Mouse (Mus musculus) left cerebral cortex, postnatal 14 days (tissue): ENCODE data around the gene Ctnnb1. TPM values are rescaled to one million over a fixed set of nuclear protein-coding genes. Genes with fewer than 3 reads are reported as not detected.

Source experiments
- DNase-seq, 2 experiments: peaks; one replicate each; pipeline ENCODE4 v3.0.0; 2021 to 2022; ENCODE audit warnings: low spot score in 2 of 2, mixed read lengths in 1 of 2
- intact Hi-C: fragments of 180-260 bp; cut with DNase I; formaldehyde crosslinking; loops from one replicate; pipeline ENCODE4 v1.15.1; 2025
- total RNA-seq, 2 experiments: library from RNA; stranded (reverse); gene quantifications; 2 replicates each; pipeline ENCODE4 v1.2.3; 2021

Ctnnb1 gene
- total RNA-seq, 2 experiments from 2014 or later = 615 to 674 TPM

DNA sequence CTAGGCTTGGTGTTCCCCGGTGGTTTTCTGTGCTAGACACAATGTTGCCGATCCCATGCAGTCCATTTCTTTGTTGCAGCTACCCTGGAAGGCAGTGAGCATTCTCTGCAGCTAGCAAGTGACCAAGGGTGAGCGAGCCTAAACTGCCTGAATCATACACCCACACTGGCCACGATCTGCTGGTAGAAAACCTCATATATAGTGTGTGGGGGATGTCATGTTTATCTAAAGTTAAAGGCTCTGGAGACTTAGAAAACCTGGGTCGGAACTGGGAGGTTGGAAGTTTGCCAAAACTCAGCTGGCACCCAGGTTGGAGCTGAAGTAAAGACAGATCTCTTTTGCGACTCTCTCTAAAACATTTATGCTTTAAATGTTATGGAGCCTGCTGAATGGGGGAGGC, 10.4 kb upstream of the Ctnnb1 start:
- intact Hi-C loops = no loop called here
- peak; percentile 43 to 73 for DNase-seq

DNA sequence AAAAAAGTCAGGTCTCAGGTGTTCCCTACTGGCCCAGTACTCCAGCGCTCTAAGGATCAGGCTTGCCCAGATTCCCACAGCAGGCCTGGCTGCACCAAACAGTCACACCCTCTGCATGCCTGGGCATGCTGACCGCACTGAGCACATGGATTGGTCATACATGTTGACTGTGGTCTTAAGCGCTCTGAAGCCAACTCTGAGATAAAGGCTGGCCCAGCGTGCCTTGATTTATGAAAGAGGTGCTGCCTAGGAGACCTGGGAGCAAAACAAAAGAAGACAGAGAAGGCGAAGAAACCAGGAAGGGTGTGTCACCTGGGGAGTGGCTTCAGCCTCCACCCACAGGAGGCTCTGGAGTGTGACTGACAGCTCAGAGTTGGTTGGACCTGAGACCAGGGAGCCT, 9.9 kb upstream of the Ctnnb1 start:
- DNase-seq = no peak

DNA sequence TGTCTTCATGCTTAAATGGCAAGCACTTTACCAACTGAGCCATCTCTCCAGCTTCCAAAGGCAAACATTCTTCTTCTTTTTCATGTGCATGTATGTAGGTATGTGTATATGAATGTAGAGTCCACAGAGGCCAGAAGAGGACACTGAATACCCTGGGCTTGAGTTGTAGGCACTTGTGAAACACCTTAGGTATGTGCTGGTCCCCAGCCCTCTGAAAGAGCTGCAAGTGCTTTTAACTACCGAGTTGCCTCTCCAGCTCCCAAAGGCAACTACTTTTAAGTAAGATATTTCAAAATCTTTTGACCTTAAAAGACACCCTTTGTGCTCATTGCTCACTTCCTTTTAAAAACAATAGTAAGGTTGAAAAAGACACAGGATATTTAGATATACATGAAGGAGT, 2.9 kb upstream of the Ctnnb1 start:
- intact Hi-C loops = loop anchor here (5.0 kb wide), 1 partner anchor 44 kb away; no protein-coding TSS in a partner anchor
- DNase-seq = no peak

More for the DNA sequence above, 9.9 kb upstream of the Ctnnb1 start:
- intact Hi-C loops = no loop called here

DNA sequence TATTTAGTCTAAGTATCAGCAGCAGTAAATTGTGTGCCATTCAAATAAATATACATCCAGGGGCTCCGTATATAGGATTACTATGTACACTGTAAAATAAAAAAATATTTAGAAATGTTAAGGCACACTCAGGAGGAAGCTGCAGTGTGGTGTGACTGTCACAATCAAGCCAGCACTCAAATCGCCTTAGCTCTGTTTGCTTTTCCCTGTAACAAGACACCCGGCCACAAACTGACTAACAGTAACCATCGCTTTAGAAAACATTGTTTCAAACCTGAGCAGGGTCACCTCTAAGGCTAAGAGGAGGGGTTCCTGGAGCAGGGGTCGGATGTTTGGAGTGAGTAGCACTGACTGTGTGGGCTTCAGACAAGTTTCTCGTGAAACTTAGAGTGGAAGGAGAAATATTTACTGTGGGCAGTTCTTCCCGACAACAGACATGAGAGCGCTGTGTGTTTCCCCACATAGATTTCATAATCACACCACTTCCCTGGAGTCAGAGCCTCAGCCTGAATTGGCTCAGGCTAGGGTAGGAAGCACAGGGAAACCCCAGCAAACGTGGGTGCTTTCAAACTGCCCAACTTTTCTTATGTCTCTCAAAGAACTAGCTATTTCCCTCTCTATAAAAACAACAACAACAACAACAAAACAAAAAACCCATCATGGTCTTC, 1.9 kb upstream of the Ctnnb1 start:
- intact Hi-C loops = loop anchor here (5.0 kb wide), 1 partner anchor 45 kb away; no protein-coding TSS in a partner anchor
- no peak for DNase-seq

DNA sequence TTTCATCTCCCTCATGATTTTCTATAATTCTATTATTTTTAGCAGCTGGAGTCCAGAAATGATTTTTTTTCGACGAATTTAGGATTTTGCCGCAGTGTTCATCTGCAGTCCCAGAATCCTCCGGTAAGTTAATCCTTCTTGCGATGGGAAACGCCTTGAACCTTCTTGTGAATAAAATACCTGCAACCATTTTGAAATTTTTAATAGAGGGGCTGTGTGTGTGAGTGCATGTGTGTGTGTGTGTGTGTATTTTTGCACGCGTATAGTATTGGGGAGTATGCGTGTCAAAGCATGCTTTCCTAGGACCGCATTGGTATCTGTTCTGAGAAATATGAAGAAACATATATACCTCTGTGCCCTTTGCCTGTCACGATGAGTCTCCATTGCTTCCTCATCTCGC, 1.0 kb downstream of the Ctnnb1 start:
- intact Hi-C loops = loop anchor here (5.0 to 10.0 kb wide), 3 partner anchors 58 to 155 kb away; no protein-coding TSS in a partner anchor
- DNase-seq = no peak

DNA sequence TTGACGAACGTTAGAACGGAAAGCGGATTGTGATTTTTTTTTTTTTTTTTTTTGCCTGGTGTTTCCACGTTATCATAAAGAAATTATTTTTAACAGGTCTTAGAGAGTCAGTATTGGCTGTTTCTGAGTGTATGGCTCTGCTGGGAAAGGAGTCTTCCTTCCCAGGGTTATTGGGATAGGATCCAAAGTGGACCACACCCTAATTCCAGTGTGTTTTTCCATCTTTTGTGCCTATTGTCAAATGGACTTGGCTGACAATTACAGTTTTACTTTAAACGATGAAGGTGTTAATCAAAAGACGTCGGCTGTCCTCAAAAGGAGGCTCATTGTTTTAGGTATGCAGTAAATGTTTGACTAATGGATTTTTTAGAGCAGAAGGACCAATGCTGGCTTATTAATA, 1.8 kb downstream of the Ctnnb1 start:
- intact Hi-C loops = loop anchor here (5.0 to 10.0 kb wide), 3 partner anchors 59 to 156 kb away; no protein-coding TSS in a partner anchor

DNA sequence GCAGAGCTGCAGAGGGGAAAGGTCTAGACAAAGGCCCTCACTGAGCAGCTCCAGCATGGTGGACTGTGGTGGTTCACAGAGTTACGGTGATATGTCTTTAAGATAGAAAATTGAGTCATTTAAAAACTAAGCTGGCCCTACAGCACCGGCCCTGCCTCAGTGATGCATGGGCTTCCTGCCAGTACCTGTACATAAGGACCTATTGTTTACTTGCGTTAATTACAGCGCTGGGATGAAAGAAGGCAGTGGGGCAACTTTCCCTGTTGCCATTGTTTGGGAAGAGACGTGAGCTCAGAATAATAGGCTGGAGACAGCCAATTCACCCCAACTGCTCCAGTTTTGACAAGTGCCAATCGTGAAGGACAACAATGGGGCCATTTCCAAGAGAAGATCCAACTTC, 3.4 kb downstream of the Ctnnb1 start:
- DNase-seq = no peak
- intact Hi-C loops = loop anchor here (5.0 to 10.0 kb wide), 3 partner anchors 60 to 158 kb away; no protein-coding TSS in a partner anchor

More for the DNA sequence above, 1.8 kb downstream of the Ctnnb1 start:
- DNase-seq = no peak

DNA sequence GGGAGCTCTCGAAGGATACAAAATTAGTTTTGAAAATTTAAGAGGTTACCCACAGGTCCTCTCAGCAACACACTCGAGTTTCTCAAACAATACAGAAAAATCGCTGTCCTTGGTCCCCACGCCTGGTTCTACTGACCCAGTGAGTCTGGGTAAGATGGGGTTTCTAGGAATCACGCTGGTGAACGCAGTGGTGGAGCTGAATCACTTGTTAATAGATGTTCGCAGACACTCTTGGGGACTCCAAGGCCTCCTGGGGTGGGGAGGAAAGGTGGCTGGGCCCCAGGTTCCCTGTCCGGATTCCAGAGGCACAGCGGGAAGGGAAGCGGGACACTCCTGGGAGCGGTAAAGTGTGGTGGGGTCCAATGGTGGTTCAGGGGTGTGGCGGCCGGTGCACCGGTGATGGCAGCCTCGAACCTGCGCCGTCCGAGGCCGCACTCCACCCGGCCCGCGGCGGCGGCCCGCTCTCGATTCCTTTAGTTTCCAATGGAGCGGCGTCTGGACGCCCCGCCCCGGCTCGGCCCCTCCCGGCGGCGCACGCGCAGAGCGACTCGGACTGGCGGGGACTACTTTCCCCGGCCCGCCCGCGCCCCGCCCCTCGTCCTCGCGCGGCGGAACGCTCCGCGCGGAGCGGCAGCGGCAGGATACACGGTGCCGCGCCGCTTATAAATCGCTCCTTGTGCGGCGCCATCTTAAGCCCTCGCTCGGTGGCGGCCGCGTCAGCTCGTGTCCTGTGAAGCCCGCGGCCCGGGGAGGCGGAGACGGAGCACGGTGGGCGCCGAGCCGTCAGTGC, 4.0 kb downstream of the Ctnnb1 start:
- intact Hi-C loops = loop anchor here (5.0 to 10.0 kb wide), 3 partner anchors 61 to 158 kb away; no protein-coding TSS in a partner anchor
- peak; percentile 95 to 96 for DNase-seq

DNA sequence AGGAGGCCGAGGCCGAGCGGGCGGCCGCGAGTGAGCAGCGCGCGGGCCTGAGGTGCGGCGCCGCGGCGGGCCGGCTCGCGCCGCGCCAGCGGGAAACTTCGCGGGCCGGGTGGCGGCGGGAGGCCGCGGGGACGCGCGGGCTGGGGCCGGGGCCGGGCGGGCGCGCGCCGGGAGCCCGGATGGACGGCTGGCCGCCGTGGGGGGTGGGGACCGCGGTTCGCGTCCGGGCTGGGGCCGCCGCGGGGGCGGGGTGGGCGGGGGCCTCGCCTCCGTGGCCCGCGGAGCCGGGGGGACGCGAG, 4.5 kb downstream of the Ctnnb1 start:
- DNase-seq = no peak
- intact Hi-C loops = loop anchor here (5.0 to 10.0 kb wide), 3 partner anchors 61 to 159 kb away; no protein-coding TSS in a partner anchor

DNA sequence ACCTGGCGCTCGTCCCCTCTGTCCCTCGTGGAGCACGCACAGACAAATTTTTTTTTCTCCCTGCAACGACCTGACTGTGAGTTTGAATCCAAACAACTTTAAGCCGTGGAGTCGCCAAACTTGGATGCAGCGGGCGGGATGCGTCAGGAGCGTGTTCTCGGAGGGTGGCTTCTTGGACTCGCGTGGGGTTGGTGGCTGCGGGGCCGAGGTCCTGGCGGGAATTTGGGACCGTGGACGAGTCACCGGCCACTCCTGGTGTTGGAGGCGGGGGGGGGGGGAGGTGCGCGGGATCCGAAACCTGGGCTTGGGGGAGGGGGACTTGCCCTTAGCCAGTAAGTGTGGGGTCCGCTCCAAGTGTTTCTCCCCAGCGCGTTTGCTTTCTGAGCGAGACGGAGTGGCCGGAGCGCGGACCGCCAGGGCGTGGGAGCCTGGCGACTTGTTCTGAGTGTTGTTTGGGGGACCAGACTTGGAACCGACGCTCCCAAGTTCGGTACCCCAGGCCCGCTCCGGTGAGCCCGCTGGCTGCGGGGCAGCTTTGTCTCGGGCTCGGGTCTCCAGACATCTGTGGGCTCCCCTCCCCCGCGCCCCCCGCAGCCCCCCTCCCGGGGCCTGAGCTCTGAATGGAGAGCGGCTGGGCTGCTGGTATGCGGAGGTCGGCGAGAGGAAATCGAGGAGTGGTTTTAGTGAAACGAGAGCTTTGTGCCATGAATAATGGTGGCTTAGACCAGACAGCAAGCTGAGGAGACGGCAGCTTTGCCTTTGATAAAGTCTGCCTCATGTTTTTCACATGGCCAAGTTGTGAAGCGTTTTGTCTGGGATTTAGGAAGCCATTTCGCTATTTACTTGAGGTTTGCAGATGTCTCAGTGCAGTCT, 5.1 kb downstream of the Ctnnb1 start:
- DNase-seq = peak; percentile 38 to 58
- intact Hi-C loops = loop anchor here (1.0 to 10.0 kb wide), 4 partner anchors 62 to 332 kb away; no protein-coding TSS in a partner anchor

DNA sequence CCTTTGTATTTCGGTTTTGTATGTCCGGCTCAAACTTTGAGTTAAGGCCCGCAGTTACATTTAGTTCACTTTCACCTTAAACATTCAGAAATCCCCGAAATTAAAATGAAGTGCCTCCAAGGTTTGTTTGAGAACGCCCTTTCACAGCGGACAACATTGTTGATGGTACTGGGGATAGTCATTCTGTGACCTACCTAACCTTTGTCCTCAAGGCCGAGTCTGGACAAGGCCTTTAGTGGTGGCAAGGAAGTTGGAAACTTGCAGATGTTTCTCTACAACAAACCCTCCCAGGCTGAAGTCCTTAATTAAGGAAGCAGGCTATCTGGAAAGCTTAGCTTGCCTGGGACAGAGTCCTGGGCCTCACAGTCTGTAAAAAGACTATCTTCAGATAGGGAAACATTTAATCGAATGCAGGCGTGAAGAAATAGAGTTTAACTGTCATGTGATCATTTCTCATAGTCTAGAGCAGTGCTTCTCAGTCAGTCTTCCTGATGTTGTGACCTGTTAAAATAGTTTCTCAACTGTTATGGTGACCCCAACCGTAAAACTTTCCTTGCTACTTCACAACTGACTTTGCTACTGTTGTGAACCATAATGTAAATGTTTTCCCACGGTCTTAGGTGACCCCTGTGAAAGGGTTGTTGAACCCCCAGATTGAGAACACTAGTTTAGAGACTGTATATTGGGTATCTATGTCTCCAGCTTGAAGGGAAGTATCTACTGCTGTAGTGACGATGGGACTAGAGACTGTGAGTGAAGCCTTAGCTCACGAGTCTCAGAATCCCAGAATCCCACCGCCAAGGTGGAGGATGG, 6.0 kb downstream of the Ctnnb1 start:
- intact Hi-C loops = loop anchor here (1.0 to 10.0 kb wide), 5 partner anchors 63 to 333 kb away; no protein-coding TSS in a partner anchor
- no peak for DNase-seq

DNA sequence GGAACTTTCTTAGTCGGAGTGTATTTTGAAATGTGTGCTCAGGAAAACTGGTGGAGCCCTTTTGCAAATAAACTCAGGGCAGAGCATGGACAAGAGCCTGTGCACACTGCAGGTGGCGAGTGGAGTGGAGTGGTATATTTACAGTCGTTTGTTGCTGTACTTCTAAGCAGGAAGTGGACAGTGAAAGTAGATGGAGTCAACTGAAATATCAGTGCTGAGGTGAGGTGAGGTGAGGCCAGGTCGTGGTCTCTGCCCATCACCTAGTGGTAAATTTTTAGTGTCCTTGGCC, 6.6 kb downstream of the Ctnnb1 start:
- intact Hi-C loops = loop anchor here (5.0 to 10.0 kb wide), 2 partner anchors 161 to 243 kb away; no protein-coding TSS in a partner anchor
- no peak for DNase-seq

DNA sequence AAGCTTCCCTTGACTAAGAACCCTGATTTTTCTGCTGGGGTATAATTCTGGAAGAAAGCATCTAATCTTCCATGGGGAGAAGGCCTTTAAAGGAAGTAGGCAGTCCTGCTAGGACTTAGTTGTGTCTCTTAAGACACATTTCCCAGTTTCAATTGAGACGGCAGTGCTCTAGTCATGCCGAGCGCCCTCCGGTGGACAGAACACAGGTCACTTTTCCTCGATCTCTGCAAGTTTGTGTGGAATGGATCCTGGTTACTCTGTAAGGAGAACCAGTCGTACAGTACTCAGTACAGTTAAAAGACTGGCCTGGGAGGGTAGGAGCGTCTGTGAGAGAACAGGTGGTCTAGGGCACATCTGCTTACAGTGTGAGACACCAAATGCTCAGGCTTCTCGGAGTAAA, 7.3 kb downstream of the Ctnnb1 start:
- peak; percentile 72 to 83 for DNase-seq
- intact Hi-C loops = loop anchor here (5.0 to 10.0 kb wide), 2 partner anchors 162 to 244 kb away; no protein-coding TSS in a partner anchor

DNA sequence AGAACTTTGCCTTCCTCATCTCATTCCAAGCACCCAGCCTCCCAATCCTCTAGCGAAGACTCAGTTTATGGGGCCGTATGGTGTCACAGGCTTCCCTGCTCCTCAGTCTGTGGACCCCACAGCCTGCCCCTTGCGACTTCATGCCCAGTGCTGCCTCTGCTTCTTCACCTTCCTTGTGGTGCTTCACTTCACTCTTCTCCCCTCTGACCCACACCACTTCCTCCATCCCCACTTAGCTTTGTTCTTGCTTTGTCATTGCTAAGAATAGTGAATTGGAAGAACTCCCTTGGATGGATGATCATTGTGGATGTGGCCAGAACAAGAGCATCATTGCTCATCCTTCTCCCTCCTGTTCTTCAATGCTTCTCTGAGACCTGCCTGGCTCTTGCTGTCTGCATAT, 11.8 kb downstream of the Ctnnb1 start:
- no peak for DNase-seq
- intact Hi-C loops = no loop called here

DNA sequence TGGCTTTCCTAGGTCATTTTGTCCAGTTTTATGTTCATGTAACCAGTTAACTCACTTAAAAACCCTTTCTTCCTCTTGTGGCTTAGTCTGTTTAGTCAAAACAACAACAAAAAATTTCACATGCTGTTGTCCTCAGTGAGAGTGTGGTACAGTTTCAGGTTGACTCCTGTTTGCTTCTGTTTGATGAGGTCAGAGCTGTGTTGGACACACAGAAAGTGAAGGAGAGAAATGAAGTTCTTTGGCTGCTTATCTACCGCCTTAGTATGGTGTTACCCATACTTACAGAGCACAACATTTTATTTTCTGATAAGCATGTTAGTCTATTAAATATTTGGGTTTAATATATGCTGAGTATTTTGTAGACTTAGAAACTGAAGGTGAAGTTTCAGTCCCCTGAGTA, 14.7 kb downstream of the Ctnnb1 start:
- intact Hi-C loops = no loop called here
- DNase-seq = no peak

DNA sequence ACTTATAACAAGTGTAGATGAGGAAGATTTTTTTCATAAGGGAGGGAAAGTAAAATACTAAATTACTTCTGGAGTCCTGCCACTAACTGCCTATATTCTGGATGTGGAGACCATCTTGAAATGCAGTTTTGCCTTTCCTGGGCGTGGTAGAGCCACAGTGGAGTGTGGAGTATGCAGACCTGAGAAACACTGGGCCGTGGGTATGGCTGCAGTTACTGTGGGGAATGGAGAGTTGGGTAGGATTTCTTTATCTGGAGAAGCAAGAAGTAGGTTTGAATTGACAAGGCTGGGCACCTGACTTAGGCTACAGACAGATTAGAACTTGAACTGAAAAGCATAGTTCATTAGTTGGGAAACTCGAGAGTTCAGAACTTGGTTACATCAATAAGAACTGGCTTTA, 15.2 kb downstream of the Ctnnb1 start:
- intact Hi-C loops = no loop called here
- DNase-seq = no peak

DNA sequence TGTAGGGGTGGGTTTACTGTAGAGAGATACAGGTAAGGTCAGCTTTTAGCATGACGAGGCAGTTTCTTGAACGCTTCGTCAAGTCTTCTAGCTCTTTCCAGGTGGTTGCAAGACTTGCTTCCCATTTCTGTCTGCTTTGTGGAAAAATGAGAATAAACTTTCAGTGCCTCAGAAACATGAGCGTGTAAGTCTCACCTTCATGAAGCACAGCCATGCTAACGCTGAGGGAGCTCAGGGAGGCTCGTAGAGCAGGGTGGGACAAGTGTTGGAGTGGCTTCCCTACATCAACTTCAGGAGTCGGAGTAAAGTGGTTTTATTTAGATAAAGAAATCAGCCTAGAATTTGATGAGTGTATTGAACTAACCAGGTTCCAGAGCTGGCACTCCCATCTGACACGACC, 17.1 kb downstream of the Ctnnb1 start:
- intact Hi-C loops = no loop called here

DNA sequence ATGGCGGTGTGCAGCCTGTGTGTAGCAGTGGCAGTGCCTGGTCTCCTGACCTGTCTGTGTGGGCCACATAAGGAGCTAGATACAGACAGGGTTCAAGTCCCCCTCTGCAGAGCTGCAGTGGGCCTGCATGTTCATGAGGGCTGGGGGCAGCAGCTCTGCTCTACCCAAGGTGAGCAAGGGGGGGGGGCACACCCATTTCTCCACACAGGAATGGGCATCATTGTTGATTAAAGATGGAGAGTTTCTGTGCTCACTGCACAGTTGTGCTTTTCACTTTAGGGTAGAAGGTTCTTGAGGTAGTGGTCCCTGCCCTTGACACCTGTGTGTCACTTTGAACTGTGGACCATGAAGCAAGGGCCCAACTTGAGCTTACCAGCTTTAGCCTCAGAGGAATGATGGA, 19.8 kb downstream of the Ctnnb1 start:
- intact Hi-C loops = no loop called here

More for the DNA sequence above, 17.1 kb downstream of the Ctnnb1 start:
- no peak for DNase-seq

DNA sequence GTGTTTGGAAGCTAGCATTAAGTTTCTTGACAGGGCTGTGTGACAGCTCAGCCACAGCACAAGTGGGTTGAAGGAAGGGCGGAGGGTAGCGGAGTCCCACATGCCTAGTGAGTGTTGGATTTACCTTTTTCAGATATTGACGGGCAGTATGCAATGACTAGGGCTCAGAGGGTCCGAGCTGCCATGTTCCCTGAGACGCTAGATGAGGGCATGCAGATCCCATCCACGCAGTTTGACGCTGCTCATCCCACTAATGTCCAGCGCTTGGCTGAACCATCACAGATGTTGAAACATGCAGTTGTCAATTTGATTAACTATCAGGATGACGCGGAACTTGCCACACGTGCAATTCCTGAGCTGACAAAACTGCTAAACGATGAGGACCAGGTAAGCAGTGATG, 21.7 kb downstream of the Ctnnb1 start:
- intact Hi-C loops = no loop called here
- no peak for DNase-seq

More for the DNA sequence above, 19.8 kb downstream of the Ctnnb1 start:
- no peak for DNase-seq
